Mouse (Mus musculus): Measurements from ENCODE around the gene Gm20425. TPM values are rescaled to one million over a fixed set of nuclear protein-coding genes. Genes with fewer than 3 reads are reported as not detected.

The Gm20425 gene
- polyA plus RNA-seq, 2 experiments = 0.16 to 1.7 TPM

- Histone ChIP-seq H3K27me3 (ENCODE audit: control insufficient read depth, insufficient read depth, low read length) (no peaks in the 10 kb centered on the region), H3K4me3 (ENCODE audit: insufficient read depth in 1 of 2, low read depth in 2 of 2, low read length in 2 of 2) (no peak overlapping the region)
- 83% methylated on average over 4 of the region's 4 CpGs for WGBS (ENCODE audit: insufficient replicate concordance)
Observed at GRCm38 (mm10) chr9:103265778-103266177, 35.7 kb upstream of the Gm20425 start.

GRCm38 (mm10) chr9:103252906-103253305, 22.8 kb upstream of the Gm20425 start:
- TF ChIP-seq CTCF (IDR thresholded peaks at IDR 0.05; ENCODE audit: low read depth) (no peak), EP300 (IDR thresholded peaks at IDR 0.05; ENCODE audit: low read depth) (no peak)
- no peak for ATAC-seq (ENCODE audit: insufficient read depth)
- Histone ChIP-seq H3K9me3 (ENCODE audit: control insufficient read depth, low read length) (no peaks in the 10 kb centered on the region), H3K9ac (replicated peaks) (no peak overlapping the region), H3K27ac (no peak overlapping the region), H3K36me3 (replicated peaks; ENCODE audit: control insufficient read depth, insufficient read depth, low read depth) (peaks cover 17% of the 10 kb centered on the region), H3K4me2 (ENCODE audit: low read depth) (no peak overlapping the region), H3K4me1 (replicated peaks; ENCODE audit: control insufficient read depth in 2 of 2, insufficient read depth in 2 of 2, low read length in 1 of 2) (no peaks in the 10 kb centered on the region), H3K27me3 (ENCODE audit: control insufficient read depth, insufficient read depth, low read length) (no peaks in the 10 kb centered on the region), H3K4me3 (ENCODE audit: insufficient read depth in 1 of 2, low read depth in 2 of 2, low read length in 2 of 2) (no peak overlapping the region)
- 76% methylated on average over 5 of the region's 5 CpGs for WGBS (ENCODE audit: insufficient replicate concordance)
- no peak for DNase-seq (ENCODE audit: low read depth in 3 of 3, low spot score in 3 of 3)

More at GRCm38 (mm10) chr9:103265778-103266177, 35.7 kb upstream of the Gm20425 start:
- DNase-seq (ENCODE audit: low read depth in 3 of 3, low spot score in 3 of 3) (no peak), ATAC-seq (ENCODE audit: insufficient read depth) (no peak)
- no peak overlapping the region for H3K9ac ChIP-seq (replicated peaks)
- no peaks in the 10 kb centered on the region for H3K9me3 ChIP-seq (ENCODE audit: control insufficient read depth, low read length)
- H3K4me2 ChIP-seq (ENCODE audit: low read depth) = no peak overlapping the region
- H3K27ac ChIP-seq = no peak overlapping the region
- TF ChIP-seq CTCF (IDR thresholded peaks at IDR 0.05; ENCODE audit: low read depth) = peak; percentile 67
- no peak for TF ChIP-seq EP300 (IDR thresholded peaks at IDR 0.05; ENCODE audit: low read depth)
- H3K36me3 ChIP-seq (replicated peaks; ENCODE audit: control insufficient read depth, insufficient read depth, low read depth) = peaks cover 55% of the 10 kb centered on the region
- H3K4me1 ChIP-seq (replicated peaks; ENCODE audit: control insufficient read depth in 2 of 2, insufficient read depth in 2 of 2, low read length in 1 of 2) = no peaks in the 10 kb centered on the region

- H3K9me3 ChIP-seq (ENCODE audit: control insufficient read depth, low read length) = no peaks in the 10 kb centered on the region
- DNase-seq (ENCODE audit: low read depth in 3 of 3, low spot score in 3 of 3) = no peak
- H3K9ac ChIP-seq (replicated peaks) = no peak overlapping the region
- H3K27me3 ChIP-seq (ENCODE audit: control insufficient read depth, insufficient read depth, low read length) = no peaks in the 10 kb centered on the region
- ATAC-seq (ENCODE audit: insufficient read depth) = no peak
- no peak overlapping the region for H3K4me3 ChIP-seq (ENCODE audit: insufficient read depth in 1 of 2, low read depth in 2 of 2, low read length in 2 of 2)
- H3K4me1 ChIP-seq (replicated peaks; ENCODE audit: control insufficient read depth in 2 of 2, insufficient read depth in 2 of 2, low read length in 1 of 2) = peaks cover 6 to 8% of the 10 kb centered on the region in 2 experiments
- 55% methylated on average over 4 of the region's 4 CpGs for WGBS (ENCODE audit: insufficient replicate concordance)
- no peak overlapping the region for H3K4me2 ChIP-seq (ENCODE audit: low read depth)
- TF ChIP-seq EP300 (IDR thresholded peaks at IDR 0.05; ENCODE audit: low read depth) (no peak), CTCF (IDR thresholded peaks at IDR 0.05; ENCODE audit: low read depth) (no peak)
- peaks cover 9% of the 10 kb centered on the region for H3K36me3 ChIP-seq (replicated peaks; ENCODE audit: control insufficient read depth, insufficient read depth, low read depth)
- no peak overlapping the region for H3K27ac ChIP-seq
Observed at GRCm38 (mm10) chr9:103248618-103249017, 18.5 kb upstream of the Gm20425 start.

DNA sequence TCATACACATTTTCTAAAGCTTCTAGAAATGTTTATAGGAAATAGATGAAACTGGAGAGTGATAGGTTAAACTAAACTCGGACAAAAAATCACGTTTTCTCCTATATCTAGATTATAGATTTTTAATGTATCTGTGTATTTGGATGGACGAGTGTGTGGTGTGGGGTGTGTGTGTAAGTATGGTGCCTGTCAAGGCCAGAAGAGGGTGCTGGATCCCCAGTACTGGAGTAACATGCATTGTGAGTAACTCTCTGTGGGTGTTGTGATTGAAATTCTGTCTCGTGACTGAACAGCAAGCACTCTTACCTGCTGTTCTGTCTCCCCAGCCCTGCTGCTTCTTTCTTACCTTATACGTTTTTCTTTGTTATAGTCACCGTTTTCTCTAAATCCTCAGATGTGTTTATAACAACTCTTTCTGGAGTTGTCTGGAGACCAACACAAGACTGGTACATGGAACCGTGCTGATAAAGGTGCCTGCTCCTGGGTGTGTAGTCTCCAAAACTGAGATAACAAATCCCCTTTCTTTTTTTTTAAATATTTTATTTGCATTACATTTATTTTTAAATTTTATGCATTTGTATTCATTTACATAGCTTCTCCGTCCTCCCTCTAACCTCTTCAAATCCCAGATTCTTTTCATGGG, 16.5 kb upstream of the Gm20425 start:
- Histone ChIP-seq H3K4me3 (ENCODE audit: insufficient read depth in 1 of 2, low read depth in 2 of 2, low read length in 2 of 2) (no peak overlapping the region), H3K9ac (replicated peaks) (no peak overlapping the region), H3K27me3 (ENCODE audit: control insufficient read depth, insufficient read depth, low read length) (no peaks in the 10 kb centered on the region), H3K4me2 (ENCODE audit: low read depth) (peak overlapping the region; percentile 24; the same call in 1 of the 2 replicates), H3K9me3 (ENCODE audit: control insufficient read depth, low read length) (no peaks in the 10 kb centered on the region), H3K4me1 (replicated peaks; ENCODE audit: control insufficient read depth in 2 of 2, insufficient read depth in 2 of 2, low read length in 1 of 2) (peaks cover 6 to 13% of the 10 kb centered on the region in 2 experiments), H3K36me3 (replicated peaks; ENCODE audit: control insufficient read depth, insufficient read depth, low read depth) (peaks cover 6% of the 10 kb centered on the region), H3K27ac (no peak overlapping the region)
- ATAC-seq (ENCODE audit: insufficient read depth) (peak; percentile 72), DNase-seq (ENCODE audit: low read depth in 3 of 3, low spot score in 3 of 3) (peak in 2 of 3 experiments; percentile 35 to 36)
- TF ChIP-seq EP300 (IDR thresholded peaks at IDR 0.05; ENCODE audit: low read depth) = peak; percentile 56
- TF ChIP-seq CTCF (IDR thresholded peaks at IDR 0.05; ENCODE audit: low read depth) = peak; percentile 69
- WGBS (ENCODE audit: insufficient replicate concordance) = 36% methylated on average over 8 of the region's 8 CpGs

DNA sequence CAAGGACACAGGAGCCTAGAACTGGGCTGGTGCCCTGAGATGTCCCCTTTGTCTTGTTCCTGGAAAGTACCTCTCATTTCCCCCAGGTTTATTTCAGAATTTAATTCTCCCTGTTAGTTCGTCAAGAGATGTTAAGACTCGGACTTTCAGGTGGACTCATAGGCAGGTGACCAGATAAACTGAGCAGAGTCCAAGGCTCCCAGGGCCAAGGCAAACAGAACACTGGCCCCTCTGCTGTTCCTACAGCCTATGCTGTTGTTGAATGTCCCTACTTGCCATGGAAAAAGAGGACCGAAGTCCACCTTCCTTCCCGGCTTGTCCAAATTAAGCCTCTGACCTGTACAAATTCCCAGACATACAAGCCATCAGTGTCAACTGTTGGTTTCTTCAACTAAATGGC, 13.5 kb upstream of the Gm20425 start:
- 69% methylated on average over 4 of the region's 4 CpGs for WGBS (ENCODE audit: insufficient replicate concordance)
- DNase-seq (ENCODE audit: low read depth in 3 of 3, low spot score in 3 of 3) = peak in 2 of 3 experiments; percentile 10 to 32
- no peak overlapping the region for H3K4me3 ChIP-seq (ENCODE audit: insufficient read depth in 1 of 2, low read depth in 2 of 2, low read length in 2 of 2)
- TF ChIP-seq CTCF (IDR thresholded peaks at IDR 0.05; ENCODE audit: low read depth) = no peak
- TF ChIP-seq EP300 (IDR thresholded peaks at IDR 0.05; ENCODE audit: low read depth) = no peak
- H3K27ac ChIP-seq = no peak overlapping the region
- H3K9ac ChIP-seq (replicated peaks) = no peak overlapping the region
- no peak overlapping the region for H3K4me2 ChIP-seq (ENCODE audit: low read depth)
- H3K9me3 ChIP-seq (ENCODE audit: control insufficient read depth, low read length) = no peaks in the 10 kb centered on the region
- no peaks in the 10 kb centered on the region for H3K27me3 ChIP-seq (ENCODE audit: control insufficient read depth, insufficient read depth, low read length)
- H3K4me1 ChIP-seq (replicated peaks; ENCODE audit: control insufficient read depth in 2 of 2, insufficient read depth in 2 of 2, low read length in 1 of 2) = peaks cover 6 to 19% of the 10 kb centered on the region in 2 experiments
- ATAC-seq (ENCODE audit: insufficient read depth) = peak; percentile 47
- H3K36me3 ChIP-seq (replicated peaks; ENCODE audit: control insufficient read depth, insufficient read depth, low read depth) = no peaks in the 10 kb centered on the region
